Mouse (Mus musculus) heart, postnatal 0 days (tissue): ENCODE measurements around the gene Hmcn1.

Source experiments
- CTCF ChIP-seq: IDR thresholded peaks from 2 replicates; pipeline ENCODE4 v1.5.1; 2016; ENCODE audit warnings: antibody characterized with exemption, control low read depth, low read depth
- EP300 ChIP-seq: IDR thresholded peaks from 2 replicates; pipeline ENCODE4 v1.6.1; 2016; ENCODE audit warnings: antibody characterized with exemption, low read depth

- TF ChIP-seq CTCF (no peak), EP300 (no peak)
These were observed 159.8 kb downstream of the Hmcn1 start for GRCm38 (mm10) chr1:150833448-150833847.
